Comparison of ENCODE assay signal across 18 mouse cellular contexts in the genomic region with DNA sequence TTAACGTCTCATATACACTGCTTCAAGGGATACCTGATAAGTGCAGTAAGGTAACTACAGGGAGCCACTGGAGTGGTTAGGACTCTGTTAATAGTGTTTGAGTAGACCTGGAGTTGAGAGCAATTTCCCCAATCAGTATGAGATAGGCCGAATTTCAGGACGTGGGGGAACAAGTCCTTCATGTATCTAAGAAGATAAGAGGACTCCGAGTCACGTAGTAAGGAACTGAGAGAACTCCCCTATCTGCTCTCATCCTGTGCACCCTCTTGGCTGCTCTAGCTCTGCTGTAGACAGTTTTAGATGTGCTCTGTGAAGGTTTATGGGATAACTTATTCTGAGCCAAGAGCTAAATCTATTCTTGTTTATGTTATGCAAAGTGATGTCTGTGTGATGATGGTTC. TPM values are rescaled to one million over a fixed set of nuclear protein-coding genes. Genes with fewer than 3 reads are reported as not detected.
A peak's percentile ranks its signal among the peaks of the same experiment; 100 is the strongest.
DNase-seq lines count a peak whose midpoint lies in the region; ATAC-seq lines count a peak whose summit lies in the region.
"Had no signal": no experiment of that assay in that cellular context is flagged by ENCODE, and none has a peak within 500 bp of the region (broad histone marks: within the 10 kb centered on the region; RNA-seq: fewer than 3 reads in every experiment).

No protein-coding gene starts in this region.

- peak overlapping the region; percentile 37; the same call in 1 of the 2 replicates for H3K27ac ChIP-seq in heart, embryonic 15.5 days
- peak overlapping the region; percentile 77 for H3K27ac ChIP-seq in liver, embryonic 16.5 days (ENCODE audit: low read length)
- H3K27ac ChIP-seq: forebrain, embryonic 13.5 days; gastrocnemius, adult 2 months; heart, embryonic 13.5 days; hindbrain, embryonic 15.5 days had no signal

- H3K36me3 ChIP-seq in heart, embryonic 15.5 days: no peaks in the 10 kb centered on the region
- no peaks in the 10 kb centered on the region for H3K36me3 ChIP-seq in liver, embryonic 16.5 days (ENCODE audit: control insufficient read depth, insufficient read depth)
- H3K36me3 ChIP-seq: heart, embryonic 13.5 days; hindbrain, embryonic 15.5 days had no signal

- no peak overlapping the region for H3K9ac ChIP-seq in heart, embryonic 15.5 days
- H3K9ac ChIP-seq in liver, embryonic 16.5 days (ENCODE audit: low read depth, low read length): no peak overlapping the region
- H3K9ac ChIP-seq: forebrain, embryonic 13.5 days; heart, embryonic 13.5 days; hindbrain, embryonic 15.5 days had no signal

- H3K4me2 ChIP-seq in heart, embryonic 15.5 days: no peak overlapping the region
- H3K4me2 ChIP-seq in liver, embryonic 16.5 days (ENCODE audit: low read depth, low read length): peak overlapping the region; percentile 21
- H3K4me2 ChIP-seq: forebrain, embryonic 13.5 days; heart, embryonic 13.5 days; hindbrain, embryonic 15.5 days had no signal

- peaks cover 8% of the 10 kb centered on the region; the same call in 1 of the 2 replicates for H3K4me1 ChIP-seq in heart, embryonic 15.5 days (replicated peaks)
- peaks cover 49% of the 10 kb centered on the region for H3K4me1 ChIP-seq in liver, embryonic 16.5 days (ENCODE audit: control insufficient read depth, low read depth, low read length)

- intact Hi-C loops in heart, postnatal 25 days (cut with DNase I): no loop called here

- DNase-seq in heart, postnatal 25 days (ENCODE audit: low spot score): no peak
- peak; percentile 25 for DNase-seq in testis, postnatal 10 days (ENCODE audit: low spot score)
- DNase-seq in testis, postnatal 14 days (ENCODE audit: low spot score): no peak
- DNase-seq in embryo, embryonic 9.5 days (ENCODE audit: extremely low spot score): no peak
- DNase-seq in adrenal gland, adult (ENCODE audit: inconsistent age in 2 of 2, low spot score in 1 of 2): no peak
- no peak for DNase-seq in layer of hippocampus, postnatal 10 days (ENCODE audit: low spot score in 2 of 2)
- DNase-seq: adrenal gland, adult 8-10 months; cerebellum, postnatal 25 days; gastrocnemius, adult 2 months; kidney, adult 8-10 months; right cerebral cortex, adult 18-20 months; thymus, postnatal 14 days had no signal

- no peak overlapping the region for H3K4me3 ChIP-seq in heart, embryonic 15.5 days
- no peak overlapping the region for H3K4me3 ChIP-seq in liver, embryonic 16.5 days (ENCODE audit: low read depth, low read length)
- H3K4me3 ChIP-seq: forebrain, embryonic 13.5 days; gastrocnemius, adult 2 months; heart, embryonic 13.5 days; hindbrain, embryonic 15.5 days had no signal

- 22% methylated on average over 5 of the region's 5 CpGs for WGBS in heart, embryonic 15.5 days
- WGBS in liver, embryonic 16.5 days (ENCODE audit: insufficient replicate concordance): 13% methylated on average over 5 of the region's 5 CpGs

- ATAC-seq in heart, embryonic 15.5 days (replicated peaks; ENCODE audit: insufficient number of reproducible peaks, insufficient read depth, low FRiP score, low read depth): 0 out of 2 replicates have a peak, but pooled peaks have one; percentile 35
- ATAC-seq in liver, embryonic 16.5 days (ENCODE audit: low read depth): peak; percentile 90
- ATAC-seq: forebrain, embryonic 13.5 days had no signal

- H3K9me3 ChIP-seq in heart, embryonic 15.5 days (replicated peaks): no peaks in the 10 kb centered on the region
- no peaks in the 10 kb centered on the region for H3K9me3 ChIP-seq in liver, embryonic 16.5 days (replicated peaks; ENCODE audit: control insufficient read depth, low read length)
- H3K9me3 ChIP-seq: forebrain, embryonic 13.5 days; heart, embryonic 13.5 days; hindbrain, embryonic 15.5 days had no signal

- no peaks in the 10 kb centered on the region for H3K27me3 ChIP-seq in heart, embryonic 15.5 days
- H3K27me3 ChIP-seq in liver, embryonic 16.5 days (ENCODE audit: control insufficient read depth, insufficient read depth, low read depth, low read length): no peaks in the 10 kb centered on the region
- H3K27me3 ChIP-seq: forebrain, embryonic 13.5 days; heart, embryonic 13.5 days; hindbrain, embryonic 15.5 days had no signal

RNA-seq across cellular contexts. Expression of a gene that starts 5.2 kb away (rescaled TPM):
- 46.4 and 53.0 TPM in 2 replicates for polyA plus RNA-seq in heart, embryonic 15.5 days (2015; fragmentation: Nextera tagmentation; extraction: Ambion mirVana)
- total RNA-seq in heart, postnatal 25 days (2021): 10 to 100 TPM; 39.1 to 45.6 TPM
- 19.6 and 22.4 TPM in 2 replicates for polyA plus RNA-seq in liver, embryonic 16.5 days (2015; fragmentation: Nextera tagmentation; extraction: Ambion mirVana)
- 10 to 100 TPM; 82.6 to 92.2 TPM for total RNA-seq in layer of hippocampus, postnatal 10 days (2021)
- total RNA-seq: neutrophil, adult 5-6 weeks had no signal

RNA-seq across cellular contexts. Expression of a gene that starts 27.2 kb away (rescaled TPM):
- polyA plus RNA-seq in heart, embryonic 15.5 days (2015; fragmentation: Nextera tagmentation; extraction: Ambion mirVana): 17.3 and 18.3 TPM in 2 replicates
- 10 to 100 TPM; 20.5 to 24.7 TPM for total RNA-seq in heart, postnatal 25 days (2021)
- 10.5 and 11.0 TPM in 2 replicates for polyA plus RNA-seq in liver, embryonic 16.5 days (2015; fragmentation: Nextera tagmentation; extraction: Ambion mirVana)
- 10 to 100 TPM; 20.2 to 20.8 TPM for total RNA-seq in layer of hippocampus, postnatal 10 days (2021)

RNA-seq across cellular contexts. Expression of a gene that starts 27.2 kb away (rescaled TPM):
- 1.4 and 1.7 TPM in 2 replicates for polyA plus RNA-seq in heart, embryonic 15.5 days (2015; fragmentation: Nextera tagmentation; extraction: Ambion mirVana)
- total RNA-seq in heart, postnatal 25 days (2021): under 1 TPM; 0.39 to 0.64 TPM
- 0.08 and 0.20 TPM in 2 replicates for polyA plus RNA-seq in liver, embryonic 16.5 days (2015; fragmentation: Nextera tagmentation; extraction: Ambion mirVana)
- 1 to 10 TPM; 3.4 to 3.8 TPM for total RNA-seq in layer of hippocampus, postnatal 10 days (2021)

RNA-seq across cellular contexts. Expression of a gene that starts 44.8 kb away (rescaled TPM):
- 173 and 201 TPM in 2 replicates for polyA plus RNA-seq in heart, embryonic 15.5 days (2015; fragmentation: Nextera tagmentation; extraction: Ambion mirVana)
- total RNA-seq in heart, postnatal 25 days (2021): 10 to 100 TPM; 59.5 to 71.5 TPM
- polyA plus RNA-seq in liver, embryonic 16.5 days (2015; fragmentation: Nextera tagmentation; extraction: Ambion mirVana): 103 and 116 TPM in 2 replicates
- 100 to 1,000 TPM; 135 to 170 TPM for total RNA-seq in layer of hippocampus, postnatal 10 days (2021)
